Mouse (Mus musculus): Measurements from ENCODE around the gene Lrrc45. TPM values are rescaled to one million over a fixed set of nuclear protein-coding genes. Genes with fewer than 3 reads are reported as not detected.

The Lrrc45 gene
- polyA plus RNA-seq (2017; shearing (Covaris generic)) = 10 to 100 TPM; 64.1 to 74.7 TPM

GRCm38 (mm10) chr11:120713580-120714518, at the start of gene Lrrc45, which contains the start of gene Cenpx:
Gene Lrrc45, plus strand, starts transcription at chr11:120713925.
Gene Cenpx, minus strand, starts transcription at chr11:120713738.

GRCm38 (mm10) chr11:120672687-120673593, 40.8 kb upstream of the Lrrc45 start, which contains the start of gene Aspscr1:
Gene Aspscr1, plus strand, starts transcription at chr11:120672973.

GRCm38 (mm10) chr11:120721124-120722066, 7.7 kb downstream of the Lrrc45 start, which contains the start of gene Rac3:
Gene Rac3, plus strand, starts transcription at chr11:120721470.

GRCm38 (mm10) chr11:120727169-120727527, 13.4 kb downstream of the Lrrc45 start, which contains the start of gene Dcxr:
Gene Dcxr, minus strand, starts transcription at chr11:120727281.

DNA sequence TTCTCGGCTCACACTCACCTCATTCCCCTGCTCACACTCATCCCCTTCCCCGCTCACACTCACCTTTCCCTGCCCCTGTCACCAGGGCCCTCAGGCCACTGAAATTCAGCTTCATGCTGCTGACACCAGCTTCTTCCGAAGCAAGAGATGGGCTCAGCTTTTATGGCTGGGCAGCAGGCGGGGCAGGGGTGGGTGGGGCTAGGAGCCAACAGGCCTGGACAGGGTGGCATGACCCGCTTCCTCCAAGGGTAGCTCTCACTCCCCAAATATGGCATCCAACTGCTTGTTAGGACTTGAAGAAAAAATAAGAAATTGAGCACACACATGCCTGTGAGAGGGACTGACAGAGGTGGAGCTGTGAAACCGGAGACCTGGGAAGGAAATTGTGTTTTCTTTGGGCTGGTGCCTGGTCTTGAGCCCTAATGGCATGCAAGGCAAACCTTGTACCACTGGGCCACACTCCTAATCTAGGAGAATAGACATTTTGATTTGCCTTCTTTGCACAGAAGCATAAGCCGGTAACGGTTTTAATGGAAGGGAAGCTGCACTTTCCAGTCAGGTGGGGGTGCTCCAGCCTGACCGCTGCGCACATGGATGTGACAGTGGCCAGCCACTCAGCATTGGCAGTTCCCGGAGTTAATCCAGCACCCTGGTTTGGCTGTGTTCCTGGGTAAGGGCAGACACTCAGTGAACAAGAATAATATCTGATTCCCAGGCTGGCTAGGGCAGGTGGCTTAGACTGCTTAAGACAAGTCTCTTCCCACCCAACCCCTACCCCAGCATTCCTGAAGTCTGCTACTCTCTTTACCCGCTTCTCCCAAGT, 18.3 kb downstream of the Lrrc45 start, which contains the start of gene Cbr2:
Gene Cbr2, minus strand, starts transcription at position 257 of the 823 bp plus-strand sequence.

DNA sequence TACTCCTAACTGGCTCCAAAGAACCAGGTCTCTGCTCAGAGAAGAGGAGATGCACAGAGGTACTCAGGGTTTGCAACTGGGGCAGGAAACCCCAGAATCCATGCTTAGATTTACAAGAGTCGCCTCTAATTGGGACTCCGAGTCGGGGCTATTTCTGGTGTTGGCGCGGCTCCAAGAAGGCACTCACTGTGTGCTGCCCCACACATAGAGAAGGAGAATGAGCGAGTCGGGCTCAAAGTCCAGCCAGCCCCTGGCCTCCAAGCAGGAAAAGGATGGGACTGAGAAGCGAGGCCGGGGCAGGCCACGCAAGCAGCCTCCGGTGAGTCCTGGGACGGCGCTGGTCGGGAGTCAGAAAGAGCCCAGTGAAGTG, 48.9 kb downstream of the Lrrc45 start, which contains the start of gene Hmga1b:
Gene Hmga1b, plus strand, starts transcription at position 123 of the 370 bp plus-strand sequence.

Other genes starting within 250 kb of the Lrrc45 start
- gene Arl16, start 246.3 kb upstream of the Lrrc45 start, polyA plus RNA-seq (2017; shearing (Covaris generic)) = 10 to 100 TPM; 27.3 to 42.6 TPM
- gene Mrpl12, start 229.3 kb upstream of the Lrrc45 start, polyA plus RNA-seq (2017; shearing (Covaris generic)) = 10 to 100 TPM; 65.5 to 81.0 TPM
- 10 to 100 TPM in 1 of 2 experiments, 1 to 10 TPM in 1; 9.8 to 22.0 TPM for gene Slc25a10, start 222.1 kb upstream of the Lrrc45 start, polyA plus RNA-seq (2017; shearing (Covaris generic))
- not detected for gene Gcgr, start 183.2 kb upstream of the Lrrc45 start, polyA plus RNA-seq (2017; shearing (Covaris generic))
- gene Mcrip1, start 164.2 kb upstream of the Lrrc45 start, polyA plus RNA-seq (2017; shearing (Covaris generic)) = 100 to 1,000 TPM; 111 to 150 TPM
- 1 to 10 TPM in 1 of 2 experiments, under 1 TPM in 1; 0.63 to 1.8 TPM for gene Ppp1r27, start 162.8 kb upstream of the Lrrc45 start, polyA plus RNA-seq (2017; shearing (Covaris generic))
- gene P4hb, start 140.7 kb upstream of the Lrrc45 start, polyA plus RNA-seq (2017; shearing (Covaris generic)) = 100 to 1,000 TPM; 247 to 254 TPM
- gene Arhgdia, start 132.3 kb upstream of the Lrrc45 start, polyA plus RNA-seq (2017; shearing (Covaris generic)) = 100 to 1,000 TPM; 707 to 884 TPM
- 100 to 1,000 TPM; 253 to 299 TPM for gene Alyref, start 115.6 kb upstream of the Lrrc45 start, polyA plus RNA-seq (2017; shearing (Covaris generic))
- gene Anapc11, start 115.5 kb upstream of the Lrrc45 start, polyA plus RNA-seq (2017; shearing (Covaris generic)) = 100 to 1,000 TPM; 116 to 144 TPM
- gene Npb, start 105.4 kb upstream of the Lrrc45 start, polyA plus RNA-seq (2017; shearing (Covaris generic)) = 1 to 10 TPM in 1 of 2 experiments, not detected in 1; 1.0 TPM
- gene Pcyt2, start 96.0 kb upstream of the Lrrc45 start, polyA plus RNA-seq (2017; shearing (Covaris generic)) = 100 to 1,000 TPM; 142 to 194 TPM
- 100 to 1,000 TPM; 275 to 320 TPM for gene Sirt7, start 88.7 kb upstream of the Lrrc45 start, polyA plus RNA-seq (2017; shearing (Covaris generic))
- gene Mafg, start 80.3 kb upstream of the Lrrc45 start, polyA plus RNA-seq (2017; shearing (Covaris generic)) = 10 to 100 TPM; 22.8 to 25.0 TPM
- gene Pycr1, start 70.2 kb upstream of the Lrrc45 start, polyA plus RNA-seq (2017; shearing (Covaris generic)) = 1 to 10 TPM in 1 of 2 experiments, under 1 TPM in 1; 0.43 to 3.8 TPM
- gene Myadml2, start 65.8 kb upstream of the Lrrc45 start, polyA plus RNA-seq (2017; shearing (Covaris generic)) = under 1 TPM; 0.38 to 0.75 TPM
- gene Notum, start 52.8 kb upstream of the Lrrc45 start, polyA plus RNA-seq (2017; shearing (Covaris generic)) = under 1 TPM; 0.11 to 0.97 TPM
- gene Aspscr1, start 41.0 kb upstream of the Lrrc45 start, polyA plus RNA-seq (2017; shearing (Covaris generic)) = 100 to 1,000 TPM; 142 to 153 TPM
- gene Cenpx, start 187 bp upstream of the Lrrc45 start, polyA plus RNA-seq (2017; shearing (Covaris generic)) = 100 to 1,000 TPM; 111 to 157 TPM
- 1 to 10 TPM in 1 of 2 experiments, under 1 TPM in 1; 0.87 to 1.8 TPM for gene Rac3, start 7.5 kb downstream of the Lrrc45 start, polyA plus RNA-seq (2017; shearing (Covaris generic))
- 10 to 100 TPM in 1 of 2 experiments, 1 to 10 TPM in 1; 7.4 to 23.4 TPM for gene Dcxr, start 13.4 kb downstream of the Lrrc45 start, polyA plus RNA-seq (2017; shearing (Covaris generic))
- gene Cbr2, start 18.2 kb downstream of the Lrrc45 start, polyA plus RNA-seq (2017; shearing (Covaris generic)) = not detected
- gene Hmga1b, start 48.9 kb downstream of the Lrrc45 start, polyA plus RNA-seq (2017; shearing (Covaris generic)) = 10 to 100 TPM; 27.2 to 28.0 TPM
- gene Rfng, start 70.3 kb downstream of the Lrrc45 start, polyA plus RNA-seq (2017; shearing (Covaris generic)) = 10 to 100 TPM; 34.6 to 49.4 TPM
- gene Gps1, start 70.3 kb downstream of the Lrrc45 start, polyA plus RNA-seq (2017; shearing (Covaris generic)) = 100 to 1,000 TPM; 160 to 176 TPM
- 10 to 100 TPM; 76.1 to 76.4 TPM for gene Dus1l, start 82.5 kb downstream of the Lrrc45 start, polyA plus RNA-seq (2017; shearing (Covaris generic))
- gene Fasn, start 110.6 kb downstream of the Lrrc45 start, polyA plus RNA-seq (2017; shearing (Covaris generic)) = 10 to 100 TPM; 43.4 to 45.6 TPM
- 1 to 10 TPM in 1 of 2 experiments, under 1 TPM in 1; 0.48 to 1.1 TPM for gene Ccdc57, start 218.9 kb downstream of the Lrrc45 start, polyA plus RNA-seq (2017; shearing (Covaris generic))
- gene Slc16a3, start 234.6 kb downstream of the Lrrc45 start, polyA plus RNA-seq (2017; shearing (Covaris generic)) = 1 to 10 TPM; 4.9 to 9.9 TPM